Mouse (Mus musculus): ENCODE results near the gene Ptprt.

DNA sequence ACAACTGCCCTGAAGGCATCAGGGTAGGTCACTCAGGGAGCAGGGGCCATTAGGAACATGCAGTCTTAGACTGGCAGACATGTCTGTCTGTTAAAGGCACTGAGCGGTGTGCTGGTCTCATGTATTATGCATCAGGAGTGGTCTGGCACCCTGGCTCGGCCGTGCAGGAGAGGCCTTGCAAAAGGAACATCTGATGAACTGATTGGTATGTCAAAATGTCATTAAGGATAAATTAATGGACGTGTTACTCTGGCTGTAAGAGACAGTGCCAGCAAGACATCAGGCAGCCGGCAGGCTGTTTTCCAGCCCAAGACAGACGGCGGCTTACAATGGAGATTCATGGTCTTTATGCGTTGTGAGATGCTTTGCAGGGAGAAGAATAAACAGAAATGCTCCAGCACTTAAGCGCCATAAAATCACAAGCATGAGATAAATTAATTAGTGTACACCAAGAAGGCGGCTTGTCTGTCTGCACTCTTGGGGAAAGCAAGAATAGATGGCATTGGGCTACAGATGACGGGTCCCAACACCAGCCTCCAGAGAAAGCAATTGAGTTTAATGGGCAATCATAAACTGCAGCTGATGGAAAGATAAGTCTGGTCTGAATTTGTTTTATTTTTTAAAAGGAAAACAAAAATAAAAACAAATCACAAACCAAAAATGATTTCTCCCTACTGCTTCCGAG is 992.5 kb downstream of the Ptprt start:
- TF ChIP-seq CTCF (IDR thresholded peaks at IDR 0.05; ENCODE audit: extremely low read depth, insufficient read length, insufficient replicate concordance, low read depth, low read length) (no peak), POLR2A (IDR thresholded peaks at IDR 0.05; ENCODE audit: low read depth, low read length) (no peak)
